Mouse (Mus musculus): ENCODE measurements around the gene Dll4. TPM values are rescaled to one million over a fixed set of nuclear protein-coding genes. Genes with fewer than 3 reads are reported as not detected.
A peak's percentile ranks its signal among the peaks of the same experiment; 100 is the strongest.

The Dll4 gene
- polyA plus RNA-seq, 1 experiment from 2014 or later, result 7.7 TPM

- Histone ChIP-seq H3K4me3 (no peak overlapping the region), H3K9ac (no peak overlapping the region), H3K36me3 (0 out of 2 replicates have a peak, but pooled peaks cover 5% of the 10 kb centered on the region), H3K27me3 (replicated peaks) (peaks cover 7% of the 10 kb centered on the region; the same call in 1 of the 2 replicates), H3K27ac (replicated peaks) (no peak overlapping the region), H3K9me3 (peaks cover 14% of the 10 kb centered on the region), H3K4me2 (no peak overlapping the region), H3K4me1 (no peaks in the 10 kb centered on the region)
- no peak for ATAC-seq (ENCODE audit: extremely low read depth, insufficient number of reproducible peaks, low FRiP score, low TSS enrichment)
- WGBS, result 76% methylated on average over 6 of the region's 6 CpGs
Observed at GRCm38 (mm10) chr2:119358249-119358648, 32.7 kb downstream of the Dll4 start.

- ATAC-seq (ENCODE audit: extremely low read depth, insufficient number of reproducible peaks, low FRiP score, low TSS enrichment), result no peak
Observed at GRCm38 (mm10) chr2:119359721-119360291, 34.2 kb downstream of the Dll4 start.

GRCm38 (mm10) chr2:119364969-119365368, 39.4 kb downstream of the Dll4 start:
- Histone ChIP-seq H3K4me3 (no peak overlapping the region), H3K36me3 (peaks cover 30% of the 10 kb centered on the region)
- WGBS, result 77% methylated on average over 3 of the region's 3 CpGs

More at GRCm38 (mm10) chr2:119359721-119360291, 34.2 kb downstream of the Dll4 start:
- Histone ChIP-seq H3K4me2 (no peak overlapping the region), H3K27me3 (replicated peaks) (no peaks in the 10 kb centered on the region), H3K9ac (no peak overlapping the region), H3K27ac (replicated peaks) (no peak overlapping the region), H3K4me3 (no peak overlapping the region), H3K4me1 (no peaks in the 10 kb centered on the region), H3K9me3 (peaks cover 14% of the 10 kb centered on the region), H3K36me3 (0 out of 2 replicates have a peak, but pooled peaks cover 5% of the 10 kb centered on the region)
- 52% methylated on average over 2 of the region's 2 CpGs for WGBS

GRCm38 (mm10) chr2:119367346-119367745, 41.8 kb downstream of the Dll4 start:
- no peak overlapping the region for H3K4me3 ChIP-seq
- no peaks in the 10 kb centered on the region for H3K9me3 ChIP-seq
- H3K4me1 ChIP-seq, result no peaks in the 10 kb centered on the region
- H3K4me2 ChIP-seq, result no peak overlapping the region
- 79% methylated on average over 3 of the region's 3 CpGs for WGBS
- peaks cover 47% of the 10 kb centered on the region for H3K36me3 ChIP-seq
- H3K27ac ChIP-seq (replicated peaks), result no peak overlapping the region
- H3K27me3 ChIP-seq (replicated peaks), result no peaks in the 10 kb centered on the region
- ATAC-seq (ENCODE audit: extremely low read depth, insufficient number of reproducible peaks, low FRiP score, low TSS enrichment), result no peak
- H3K9ac ChIP-seq, result no peak overlapping the region

More at GRCm38 (mm10) chr2:119364969-119365368, 39.4 kb downstream of the Dll4 start:
- Histone ChIP-seq H3K4me2 (no peak overlapping the region), H3K9me3 (peaks cover 14% of the 10 kb centered on the region), H3K9ac (no peak overlapping the region), H3K4me1 (no peaks in the 10 kb centered on the region), H3K27me3 (replicated peaks) (no peaks in the 10 kb centered on the region), H3K27ac (replicated peaks) (no peak overlapping the region)
- ATAC-seq (ENCODE audit: extremely low read depth, insufficient number of reproducible peaks, low FRiP score, low TSS enrichment), result no peak

GRCm38 (mm10) chr2:119370116-119370515, 44.5 kb downstream of the Dll4 start:
- Histone ChIP-seq H3K27me3 (replicated peaks) (no peaks in the 10 kb centered on the region), H3K36me3 (peaks cover 75% of the 10 kb centered on the region), H3K4me1 (no peaks in the 10 kb centered on the region), H3K27ac (replicated peaks) (no peak overlapping the region), H3K9me3 (no peaks in the 10 kb centered on the region), H3K9ac (no peak overlapping the region), H3K4me2 (no peak overlapping the region), H3K4me3 (no peak overlapping the region)
- ATAC-seq (ENCODE audit: extremely low read depth, insufficient number of reproducible peaks, low FRiP score, low TSS enrichment), result no peak
- 91% methylated on average over 10 of the region's 10 CpGs for WGBS

- no peaks in the 10 kb centered on the region for H3K4me1 ChIP-seq
- no peak overlapping the region for H3K4me2 ChIP-seq
- no peak overlapping the region for H3K4me3 ChIP-seq
- H3K9me3 ChIP-seq, result no peaks in the 10 kb centered on the region
- H3K9ac ChIP-seq, result no peak overlapping the region
- peaks cover 100% of the 10 kb centered on the region for H3K36me3 ChIP-seq
- 74% methylated on average over 9 of the region's 9 CpGs for WGBS
- no peak for ATAC-seq (ENCODE audit: extremely low read depth, insufficient number of reproducible peaks, low FRiP score, low TSS enrichment)
- peak overlapping the region; percentile 39; the same call in 1 of the 2 replicates for H3K27ac ChIP-seq (replicated peaks)
- H3K27me3 ChIP-seq (replicated peaks), result no peaks in the 10 kb centered on the region
Observed at GRCm38 (mm10) chr2:119377286-119377685, 51.7 kb downstream of the Dll4 start.

- Histone ChIP-seq H3K4me1 (no peaks in the 10 kb centered on the region), H3K27ac (replicated peaks) (peak overlapping the region; percentile 39; the same call in 1 of the 2 replicates), H3K36me3 (peaks cover 100% of the 10 kb centered on the region), H3K4me2 (no peak overlapping the region), H3K4me3 (no peak overlapping the region), H3K27me3 (replicated peaks) (no peaks in the 10 kb centered on the region), H3K9me3 (no peaks in the 10 kb centered on the region), H3K9ac (no peak overlapping the region)
- no peak for ATAC-seq (ENCODE audit: extremely low read depth, insufficient number of reproducible peaks, low FRiP score, low TSS enrichment)
- WGBS, result 69% methylated on average over 3 of the region's 3 CpGs
Observed at GRCm38 (mm10) chr2:119377826-119378225, 52.2 kb downstream of the Dll4 start.

- Histone ChIP-seq H3K4me3 (no peak overlapping the region), H3K27me3 (replicated peaks) (no peaks in the 10 kb centered on the region), H3K9ac (no peak overlapping the region), H3K36me3 (peaks cover 96% of the 10 kb centered on the region), H3K9me3 (no peaks in the 10 kb centered on the region), H3K27ac (replicated peaks) (no peak overlapping the region), H3K4me2 (no peak overlapping the region), H3K4me1 (no peaks in the 10 kb centered on the region)
- WGBS, result 85% methylated on average over 3 of the region's 3 CpGs
- ATAC-seq (ENCODE audit: extremely low read depth, insufficient number of reproducible peaks, low FRiP score, low TSS enrichment), result no peak
Observed at GRCm38 (mm10) chr2:119379455-119379854, 53.9 kb downstream of the Dll4 start.

Other genes with a start within 250 kb of the Dll4 start
- 30.7 and 31.1 TPM in 2 replicates for gene Rad51, start 213.0 kb upstream of the Dll4 start, polyA plus RNA-seq (2015; fragmentation: Nextera tagmentation; extraction: Ambion mirVana)
- 23.3 and 26.6 TPM in 2 replicates for gene Rmdn3, start 168.8 kb upstream of the Dll4 start, polyA plus RNA-seq (2015; fragmentation: Nextera tagmentation; extraction: Ambion mirVana)
- 5.3 and 7.9 TPM in 2 replicates for gene Gchfr, start 158.0 kb upstream of the Dll4 start, polyA plus RNA-seq (2015; fragmentation: Nextera tagmentation; extraction: Ambion mirVana)
- 0.37 and 0.44 TPM in 2 replicates for gene Gm14137, start 151.3 kb upstream of the Dll4 start, polyA plus RNA-seq (2015; fragmentation: Nextera tagmentation; extraction: Ambion mirVana)
- 29.5 and 35.0 TPM in 2 replicates for gene Zfyve19, start 117.2 kb upstream of the Dll4 start, polyA plus RNA-seq (2015; fragmentation: Nextera tagmentation; extraction: Ambion mirVana)
- 11.3 and 11.9 TPM in 2 replicates for gene Dnajc17, start 117.0 kb upstream of the Dll4 start, polyA plus RNA-seq (2015; fragmentation: Nextera tagmentation; extraction: Ambion mirVana)
- gene Ppp1r14d, start 95.9 kb upstream of the Dll4 start, polyA plus RNA-seq (2015; fragmentation: Nextera tagmentation; extraction: Ambion mirVana), result not detected in 2 replicates
- 0.96 and 1.0 TPM in 2 replicates for gene Spint1, start 88.4 kb upstream of the Dll4 start, polyA plus RNA-seq (2015; fragmentation: Nextera tagmentation; extraction: Ambion mirVana)
- 0.14 and 0.60 TPM in 2 replicates for gene Rhov, start 54.5 kb upstream of the Dll4 start, polyA plus RNA-seq (2015; fragmentation: Nextera tagmentation; extraction: Ambion mirVana)
- 11.9 and 13.1 TPM in 2 replicates for gene Vps18, start 37.0 kb upstream of the Dll4 start, polyA plus RNA-seq (2015; fragmentation: Nextera tagmentation; extraction: Ambion mirVana)
- gene Chac1, start 25.4 kb downstream of the Dll4 start, polyA plus RNA-seq (2015; fragmentation: Nextera tagmentation; extraction: Ambion mirVana), result 0.35 and 0.78 TPM in 2 replicates
- gene Ino80, start 151.9 kb downstream of the Dll4 start, polyA plus RNA-seq (2015; fragmentation: Nextera tagmentation; extraction: Ambion mirVana), result 2.4 and 2.6 TPM in 2 replicates
- 0.13 and 0.20 TPM in 2 replicates for gene Exd1, start 221.8 kb downstream of the Dll4 start, polyA plus RNA-seq (2015; fragmentation: Nextera tagmentation; extraction: Ambion mirVana)
- gene Chp1, start 221.9 kb downstream of the Dll4 start, polyA plus RNA-seq (2015; fragmentation: Nextera tagmentation; extraction: Ambion mirVana), result 40.6 and 46.4 TPM in 2 replicates